Mouse (Mus musculus) heart, embryonic 12.5 days (tissue): Measurements from ENCODE around the gene Pou2f1. TPM values are rescaled to one million over a fixed set of nuclear protein-coding genes. Genes with fewer than 3 reads are reported as not detected.

ENCODE experiments used
- ATAC-seq: fragments of 200-750 bp; cut with Nextera tagmentation; 2 replicates; pipeline ENCODE4 v1.8.0; 2017; ENCODE audit warnings: moderate TSS enrichment, moderate library complexity; ENCODE audit not compliant: insufficient number of reproducible peaks, low FRiP score
- H3K27ac ChIP-seq: fragments of 300-500 bp; sonication (generic); 2 replicates; pipeline ENCODE4 v1.5.1; 2016; ENCODE audit warnings: mild to moderate bottlenecking, moderate library complexity; ENCODE audit not compliant: poor library complexity, severe bottlenecking
- H3K27me3 ChIP-seq: fragments of 300-500 bp; sonication (generic); replicated peaks from 2 replicates; pipeline ENCODE4 v1.6.1; 2016; ENCODE audit warnings: mild to moderate bottlenecking, moderate library complexity
- H3K36me3 ChIP-seq: fragments of 300-500 bp; sonication (generic); 2 replicates; pipeline ENCODE4 v1.6.1; 2016; ENCODE audit warnings: mild to moderate bottlenecking, moderate library complexity
- H3K4me1 ChIP-seq: fragments of 300-500 bp; sonication (generic); replicated peaks from 2 replicates; pipeline ENCODE4 v1.6.1; 2016; ENCODE audit warnings: mild to moderate bottlenecking
- H3K4me2 ChIP-seq: fragments of 300-500 bp; sonication (generic); 2 replicates; pipeline ENCODE4 v1.6.1; 2016; ENCODE audit warnings: mild to moderate bottlenecking, moderate library complexity
- H3K4me3 ChIP-seq: fragments of 300-500 bp; sonication (generic); 2 replicates; pipeline ENCODE4 v1.5.1; 2016; ENCODE audit warnings: mild to moderate bottlenecking
- H3K9ac ChIP-seq: fragments of 300-500 bp; sonication (generic); 2 replicates; pipeline ENCODE4 v1.6.1; 2016; ENCODE audit warnings: mild to moderate bottlenecking, moderate library complexity
- H3K9me3 ChIP-seq: fragments of 300-500 bp; sonication (generic); replicated peaks from 2 replicates; pipeline ENCODE4 v1.6.1; 2016; ENCODE audit warnings: mild to moderate bottlenecking, moderate library complexity
- WGBS: fragments of 180-500 bp; shearing (Covaris S2); methylation state at CpG from one replicate; pipeline ENCODE4 v1.1.7; 2016; 5-methylcytosine and 5-hydroxymethylcytosine counted together
- polyA plus RNA-seq: library from polyadenylated mRNA; unstranded; fragments of >200 nt; fragmentation: Nextera tagmentation; extraction: Ambion mirVana; gene quantifications from 2 replicates; pipeline ENCODE4 v1.2.1, GENCODE M21; 2016

The Pou2f1 gene
- polyA plus RNA-seq, 1 experiment from 2014 or later, result 11.9 TPM

DNA sequence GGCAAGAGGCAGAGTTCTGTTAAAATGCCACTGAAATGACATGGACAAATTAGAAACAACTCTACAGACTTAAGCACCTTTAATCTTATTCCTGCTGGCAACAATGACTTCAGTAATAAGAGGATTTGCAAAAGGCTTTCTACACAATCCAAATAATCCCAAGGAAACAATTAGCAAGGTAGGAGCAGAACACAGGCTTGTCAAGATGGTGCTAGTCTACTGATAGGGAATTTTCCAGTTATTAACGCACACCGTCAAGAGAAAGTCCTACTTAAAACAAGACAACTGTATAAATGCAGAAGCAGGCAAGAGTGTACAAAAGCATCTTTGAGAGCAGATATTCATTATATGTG lies 67.0 kb downstream of the Pou2f1 start:
- Histone ChIP-seq H3K4me3 (no peak overlapping the region), H3K27ac (no peak overlapping the region), H3K9ac (no peak overlapping the region), H3K4me1 (peaks cover 5% of the 10 kb centered on the region), H3K9me3 (no peaks in the 10 kb centered on the region), H3K4me2 (no peak overlapping the region), H3K27me3 (no peaks in the 10 kb centered on the region), H3K36me3 (no peaks in the 10 kb centered on the region)
- ATAC-seq, result no peak
- WGBS, result 75% methylated on average over 2 of the region's 2 CpGs

DNA sequence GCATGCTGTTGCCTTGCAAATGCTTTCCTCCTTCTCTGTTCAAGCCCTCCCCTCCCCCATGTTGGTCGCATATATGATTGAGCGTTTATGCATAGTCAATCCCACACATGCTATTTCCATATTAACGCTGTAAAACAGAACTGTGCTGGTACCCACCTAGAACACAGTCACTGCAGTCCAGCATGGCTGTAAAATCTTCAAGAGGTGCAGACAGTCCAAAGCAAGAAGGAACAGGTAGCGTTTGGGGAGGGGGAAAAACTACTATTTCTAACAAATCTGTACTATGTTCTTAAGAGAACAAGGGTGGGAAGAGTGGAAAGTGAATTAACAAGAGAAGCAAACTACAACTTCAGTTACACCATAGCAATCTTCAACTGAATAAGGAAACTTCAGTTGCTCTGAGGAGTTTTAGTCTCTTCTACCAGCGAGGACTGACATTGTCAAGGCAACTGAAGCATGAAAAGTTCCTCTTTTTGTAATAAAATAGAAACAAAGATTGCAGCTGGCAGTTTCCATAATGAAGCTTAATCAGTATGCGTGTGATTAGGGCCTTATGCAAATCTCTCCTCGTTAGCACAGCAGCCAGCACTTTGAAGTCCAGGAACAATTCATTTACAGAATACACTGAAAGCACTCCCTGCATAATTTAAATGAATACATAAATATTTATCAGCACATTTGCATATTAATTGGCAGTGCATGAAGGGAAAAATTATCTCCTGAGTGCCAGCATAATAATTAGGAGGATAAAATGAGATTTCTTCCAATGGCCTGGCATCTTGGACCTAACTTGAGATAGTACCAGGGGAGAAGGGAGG lies 67.6 kb downstream of the Pou2f1 start:
- no peak overlapping the region for H3K27ac ChIP-seq
- H3K27me3 ChIP-seq, result no peaks in the 10 kb centered on the region
- WGBS, result 76% methylated on average over 7 of the region's 7 CpGs
- no peaks in the 10 kb centered on the region for H3K9me3 ChIP-seq
- H3K4me2 ChIP-seq, result no peak overlapping the region
- H3K4me1 ChIP-seq, result peaks cover 8% of the 10 kb centered on the region
- H3K9ac ChIP-seq, result no peak overlapping the region
- H3K36me3 ChIP-seq, result no peaks in the 10 kb centered on the region
- H3K4me3 ChIP-seq, result no peak overlapping the region
- no peak for ATAC-seq

DNA sequence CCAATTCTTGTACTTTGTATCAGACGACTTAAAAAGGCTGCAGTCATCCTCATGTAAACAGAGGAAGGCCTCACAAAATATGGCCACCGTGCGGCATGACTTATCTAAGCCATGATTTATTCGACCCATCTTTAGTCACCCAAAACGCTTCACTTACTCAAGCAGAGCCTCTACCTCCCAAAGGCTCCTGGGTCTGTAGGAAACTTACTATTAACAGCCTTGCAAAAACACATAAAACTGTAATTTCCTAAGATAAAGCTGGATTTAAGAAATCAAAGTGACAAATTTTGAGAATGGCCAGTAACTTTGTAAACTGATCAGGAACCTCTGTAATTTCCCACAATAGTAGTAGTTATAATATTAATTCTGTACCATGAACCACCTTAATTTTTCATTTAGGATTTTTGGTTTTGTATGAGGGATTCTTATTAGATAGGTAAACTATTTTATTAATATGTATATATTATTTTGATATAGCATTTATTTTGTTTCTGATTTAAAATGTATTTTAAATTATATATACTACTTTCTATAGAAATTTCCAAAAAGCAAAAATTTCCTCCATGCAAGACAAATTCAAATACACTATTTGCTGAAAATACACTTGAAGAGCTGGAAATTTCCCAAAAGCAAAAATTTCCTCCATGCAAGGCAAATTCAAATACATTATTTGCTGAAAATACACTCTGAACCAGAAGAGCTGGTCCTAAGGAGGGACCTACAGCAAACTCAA lies 68.4 kb downstream of the Pou2f1 start:
- Histone ChIP-seq H3K4me1 (peaks cover 8% of the 10 kb centered on the region), H3K27me3 (no peaks in the 10 kb centered on the region), H3K27ac (no peak overlapping the region), H3K36me3 (no peaks in the 10 kb centered on the region), H3K4me3 (no peak overlapping the region), H3K9ac (no peak overlapping the region), H3K4me2 (no peak overlapping the region), H3K9me3 (no peaks in the 10 kb centered on the region)
- ATAC-seq, result no peak
- 84% methylated on average over 5 of the region's 5 CpGs for WGBS

DNA sequence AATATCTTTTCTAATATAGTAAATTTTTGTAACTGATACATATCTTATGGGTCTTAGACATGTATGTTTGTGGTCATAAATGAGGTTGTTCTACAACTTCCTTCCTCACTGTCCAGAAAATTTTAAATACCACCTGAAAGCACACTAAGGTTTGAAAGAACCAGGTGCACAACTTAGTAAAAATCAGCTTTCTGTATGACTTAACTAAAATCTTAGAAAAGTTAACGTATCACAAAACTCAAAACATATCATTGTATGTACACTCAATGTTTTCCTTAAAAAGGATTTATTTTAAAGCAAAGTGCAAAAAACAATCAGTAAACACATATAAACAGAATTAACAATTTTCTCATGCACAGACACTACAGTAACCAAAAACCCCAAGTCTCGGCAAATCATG lies 69.6 kb downstream of the Pou2f1 start:
- Histone ChIP-seq H3K36me3 (no peaks in the 10 kb centered on the region), H3K4me1 (peaks cover 8% of the 10 kb centered on the region), H3K4me2 (no peak overlapping the region), H3K27me3 (no peaks in the 10 kb centered on the region), H3K9me3 (no peaks in the 10 kb centered on the region), H3K4me3 (no peak overlapping the region), H3K27ac (no peak overlapping the region), H3K9ac (no peak overlapping the region)
- 98% methylated on average over 2 of the region's 2 CpGs for WGBS
- no peak for ATAC-seq

DNA sequence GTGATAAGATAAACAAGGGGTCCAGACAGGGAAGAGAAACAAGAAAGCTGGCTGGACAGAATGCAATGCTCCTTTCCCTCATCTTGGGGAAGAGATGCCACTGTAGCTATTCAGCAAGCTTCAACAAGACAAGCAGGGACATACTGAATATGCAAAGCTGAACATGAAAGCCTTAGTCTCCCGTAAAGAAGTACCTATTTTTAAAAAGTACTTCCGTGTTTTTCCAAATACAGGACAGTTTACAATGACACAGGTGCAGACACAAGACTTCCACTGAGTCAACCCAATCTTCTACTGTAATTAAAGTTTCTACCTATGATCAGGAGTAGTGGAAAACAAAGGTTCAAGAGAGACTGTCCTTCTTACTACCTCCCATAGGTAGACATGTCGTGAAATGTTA lies 72.0 kb downstream of the Pou2f1 start:
- no peaks in the 10 kb centered on the region for H3K27me3 ChIP-seq
- no peak overlapping the region for H3K27ac ChIP-seq
- peaks cover 11% of the 10 kb centered on the region for H3K4me1 ChIP-seq
- H3K4me2 ChIP-seq, result peak overlapping the region; percentile 34; the same call in 1 of the 2 replicates
- H3K4me3 ChIP-seq, result no peak overlapping the region
- H3K9ac ChIP-seq, result no peak overlapping the region
- H3K9me3 ChIP-seq, result no peaks in the 10 kb centered on the region
- H3K36me3 ChIP-seq, result no peaks in the 10 kb centered on the region
- no peak for ATAC-seq
- WGBS, result 54% methylated on average over 3 of the region's 3 CpGs

DNA sequence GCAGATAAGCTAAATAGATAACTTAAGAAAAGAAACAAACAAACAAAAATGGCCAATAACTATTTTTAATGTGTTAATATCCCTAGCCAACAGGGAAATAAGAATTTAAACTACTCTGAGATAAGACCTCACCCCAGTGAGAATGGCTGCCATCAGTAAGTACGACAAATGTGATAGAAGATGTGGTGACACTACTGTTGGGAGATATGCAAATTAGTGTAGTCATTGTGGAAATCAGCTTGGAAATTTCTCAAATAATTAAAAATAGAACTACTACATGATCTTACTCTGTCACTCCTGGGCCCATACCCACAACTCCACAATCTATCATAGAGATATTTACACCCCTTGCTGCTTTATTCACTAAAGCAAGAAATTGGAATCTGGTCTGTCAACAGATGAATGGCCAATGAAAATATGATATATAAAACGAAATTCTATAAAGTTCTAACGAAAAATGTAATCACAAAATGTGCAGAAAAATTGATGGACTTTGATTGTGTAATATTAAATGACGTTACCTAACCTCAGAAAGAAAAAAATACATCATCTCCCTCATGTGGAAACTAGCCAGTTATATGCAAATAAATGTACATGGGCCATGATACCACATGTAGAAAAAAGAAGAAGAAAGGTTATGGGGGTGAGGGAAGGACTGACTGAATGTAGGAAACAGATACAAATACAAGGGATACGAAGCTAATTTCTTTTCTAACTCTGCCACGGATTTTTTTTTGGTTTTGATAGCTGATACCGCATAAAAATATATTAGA lies 74.8 kb downstream of the Pou2f1 start:
- Histone ChIP-seq H3K27ac (no peak overlapping the region), H3K4me1 (peaks cover 11% of the 10 kb centered on the region), H3K36me3 (no peaks in the 10 kb centered on the region), H3K4me2 (no peak overlapping the region), H3K4me3 (no peak overlapping the region), H3K9ac (no peak overlapping the region), H3K9me3 (no peaks in the 10 kb centered on the region), H3K27me3 (no peaks in the 10 kb centered on the region)
- no peak for ATAC-seq
- WGBS, result 81% methylated on average over 7 of the region's 7 CpGs

DNA sequence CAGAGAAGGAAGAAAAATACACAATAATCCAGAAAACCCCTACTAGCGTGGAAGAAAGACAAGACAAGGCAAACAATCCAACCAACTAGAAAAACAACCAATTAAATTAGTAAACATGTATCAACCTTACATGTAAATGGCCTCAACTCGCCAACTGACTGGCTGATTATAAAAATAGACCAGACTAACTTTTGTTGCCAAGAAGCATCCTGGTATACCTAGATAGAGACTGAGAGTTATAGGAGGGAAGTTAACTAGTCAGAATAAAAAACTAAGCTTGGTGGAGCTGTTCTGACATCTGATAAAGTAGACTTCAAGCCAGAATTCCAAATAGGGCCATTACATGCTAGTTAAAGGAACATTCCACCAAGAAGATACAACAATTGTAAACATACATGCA lies 77.3 kb downstream of the Pou2f1 start:
- Histone ChIP-seq H3K27ac (no peak overlapping the region), H3K27me3 (no peaks in the 10 kb centered on the region), H3K9ac (no peak overlapping the region), H3K36me3 (no peaks in the 10 kb centered on the region), H3K4me3 (no peak overlapping the region), H3K9me3 (no peaks in the 10 kb centered on the region), H3K4me2 (no peak overlapping the region), H3K4me1 (peaks cover 8% of the 10 kb centered on the region)
- WGBS, result 84% methylated on average over 2 of the region's 2 CpGs
- no peak for ATAC-seq

DNA sequence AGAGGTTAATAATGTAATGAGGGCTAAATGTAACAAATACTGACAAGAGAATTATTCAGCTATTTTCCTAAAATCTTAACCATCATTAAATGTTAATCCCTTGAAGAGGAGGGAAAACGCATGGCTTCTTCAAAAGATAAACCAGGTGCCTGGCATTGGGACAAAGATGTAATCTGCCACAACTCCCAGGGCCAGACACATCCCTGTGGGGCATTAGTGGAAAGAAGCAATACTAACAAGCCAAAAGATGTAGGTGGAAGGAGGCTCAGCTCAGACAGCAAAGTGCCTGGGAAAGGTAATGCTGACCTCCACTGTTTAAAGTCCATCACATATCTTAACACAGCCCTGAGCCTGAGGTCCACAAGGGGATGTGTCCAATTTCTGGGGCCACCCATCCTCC lies 80.0 kb downstream of the Pou2f1 start:
- WGBS, result 77% methylated on average over 1 of the region's 1 CpGs
- H3K4me1 ChIP-seq, result 0 out of 2 replicates have a peak, but pooled peaks cover 8% of the 10 kb centered on the region
- no peak overlapping the region for H3K4me2 ChIP-seq
- H3K27ac ChIP-seq, result no peak overlapping the region
- H3K9ac ChIP-seq, result no peak overlapping the region
- no peaks in the 10 kb centered on the region for H3K36me3 ChIP-seq
- no peaks in the 10 kb centered on the region for H3K27me3 ChIP-seq
- no peak overlapping the region for H3K4me3 ChIP-seq
- ATAC-seq, result no peak
- no peaks in the 10 kb centered on the region for H3K9me3 ChIP-seq

DNA sequence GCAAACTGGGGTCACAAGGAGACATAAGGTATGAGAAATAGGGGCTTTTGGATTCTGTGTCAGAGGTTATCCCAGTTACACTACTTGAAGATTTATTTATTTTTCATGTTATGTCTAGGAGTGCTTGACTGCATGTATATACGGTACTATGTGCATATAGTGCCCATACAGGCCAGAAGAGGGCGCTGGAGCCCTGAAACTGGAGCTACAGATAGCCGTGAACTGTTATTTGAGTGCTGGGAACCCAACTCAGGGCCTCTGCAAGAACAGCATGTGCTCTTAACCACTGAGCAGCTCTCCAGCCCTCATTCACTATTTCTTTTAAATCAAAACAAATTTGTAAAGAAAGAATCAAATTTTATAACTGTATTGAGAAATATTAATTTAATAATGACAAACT lies 81.5 kb downstream of the Pou2f1 start:
- 71% methylated on average over 3 of the region's 3 CpGs for WGBS
- Histone ChIP-seq H3K9ac (no peak overlapping the region), H3K36me3 (peaks cover 7% of the 10 kb centered on the region), H3K4me1 (0 out of 2 replicates have a peak, but pooled peaks cover 6% of the 10 kb centered on the region), H3K9me3 (no peaks in the 10 kb centered on the region), H3K4me3 (no peak overlapping the region), H3K27me3 (no peaks in the 10 kb centered on the region), H3K4me2 (no peak overlapping the region), H3K27ac (no peak overlapping the region)
- no peak for ATAC-seq

DNA sequence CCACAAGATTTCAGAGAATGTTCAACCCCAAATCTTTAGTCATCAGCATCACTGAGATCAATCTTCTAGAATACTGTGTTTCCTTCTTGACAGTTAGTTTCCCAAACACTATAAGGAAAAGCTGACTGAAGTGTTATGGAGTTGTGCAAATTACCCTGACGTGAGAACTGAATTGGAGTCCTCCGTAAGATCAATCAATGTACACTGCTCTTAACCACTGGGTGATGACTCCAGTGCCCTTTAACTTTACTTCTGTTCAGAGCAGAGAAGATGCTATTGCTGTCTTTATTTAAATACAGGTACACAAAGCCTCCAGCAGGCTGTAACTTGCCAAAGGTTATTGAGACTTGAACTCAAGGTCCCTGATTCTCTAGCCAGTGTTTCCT lies 88.1 kb downstream of the Pou2f1 start:
- Histone ChIP-seq H3K4me3 (no peak overlapping the region), H3K27ac (no peak overlapping the region), H3K9me3 (no peaks in the 10 kb centered on the region), H3K4me2 (no peak overlapping the region), H3K36me3 (peaks cover 15% of the 10 kb centered on the region), H3K4me1 (no peaks in the 10 kb centered on the region), H3K27me3 (no peaks in the 10 kb centered on the region), H3K9ac (no peak overlapping the region)
- 91% methylated on average over 2 of the region's 2 CpGs for WGBS
- no peak for ATAC-seq

DNA sequence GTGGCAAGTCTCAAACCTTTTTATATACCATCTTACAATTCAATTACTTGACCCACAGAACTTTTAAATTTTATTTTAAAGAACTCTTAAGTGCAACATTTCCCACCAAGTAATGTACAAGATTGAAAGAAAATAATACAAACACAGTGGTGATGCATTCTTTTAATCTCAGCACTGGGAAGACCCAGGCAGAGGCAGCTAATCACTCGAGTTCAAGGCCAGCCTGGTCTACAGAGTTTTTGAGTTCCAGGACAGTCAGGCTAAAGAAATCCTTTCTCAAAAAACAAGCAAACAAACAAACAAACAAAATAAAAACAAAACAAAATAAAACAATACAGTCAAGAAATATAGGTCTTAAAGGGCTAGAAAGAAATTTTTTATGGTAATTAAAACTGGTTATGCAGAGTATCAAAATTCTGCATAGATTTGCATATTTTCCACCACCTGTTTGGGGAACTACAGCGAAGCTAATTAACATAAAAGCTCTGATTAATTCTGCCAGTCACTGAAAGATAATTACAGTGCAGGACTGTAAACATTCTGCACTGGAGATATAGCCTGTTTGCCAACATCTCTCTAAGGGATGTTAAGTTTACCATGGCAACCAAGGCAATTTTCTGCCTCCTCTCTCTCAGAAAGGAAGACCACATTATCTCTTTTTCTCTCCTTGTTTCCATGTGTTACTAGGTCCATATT lies 88.6 kb downstream of the Pou2f1 start:
- Histone ChIP-seq H3K36me3 (peaks cover 17% of the 10 kb centered on the region), H3K4me3 (no peak overlapping the region), H3K9ac (no peak overlapping the region), H3K27me3 (no peaks in the 10 kb centered on the region), H3K4me2 (no peak overlapping the region), H3K4me1 (no peaks in the 10 kb centered on the region), H3K27ac (no peak overlapping the region), H3K9me3 (no peaks in the 10 kb centered on the region)
- WGBS, result 95% methylated on average over 2 of the region's 2 CpGs
- no peak for ATAC-seq
